Mouse (Mus musculus): ENCODE data around the gene Igsf9.

GRCm38 (mm10) chr1:172432587-172432955 lies 49.0 kb upstream of the Igsf9 start:
- TF ChIP-seq CTCF (IDR thresholded peaks at IDR 0.05; ENCODE audit: low read depth) (no peak), EP300 (optimal IDR thresholded peaks at IDR 0.05) (no peak)
